Mouse (Mus musculus) erythroid progenitor cell, adult 5-6 weeks (primary cell): ENCODE measurements around the gene Nlgn1. TPM values are rescaled to one million over a fixed set of nuclear protein-coding genes. Genes with fewer than 3 reads are reported as not detected.

Experiments
- ATAC-seq: replicated peaks from 2 replicates; pipeline ENCODE4 v1.8.0; 2016; ENCODE audit warnings: moderate number of reproducible peaks, mild to moderate bottlenecking, moderate TSS enrichment, inconsistent platforms; ENCODE audit not compliant: poor library complexity, low FRiP score, severe bottlenecking
- total RNA-seq, 2 experiments: library from RNA; stranded (forward) in 1 of 2; stranded (reverse) in 1 of 2; fragments of 150-400 nt in 1 of 2; fragments of 186-747, 209-891 nt in 1 of 2; gene quantifications; 2 replicates each; pipeline versions ENCODE4 v1.2.3 to v1.2.4; 2015 to 2017; ENCODE audit warnings: low replicate concordance in 2 of 2

Nlgn1 gene
- total RNA-seq, 2 experiments from 2014 or later, result not detected

DNA sequence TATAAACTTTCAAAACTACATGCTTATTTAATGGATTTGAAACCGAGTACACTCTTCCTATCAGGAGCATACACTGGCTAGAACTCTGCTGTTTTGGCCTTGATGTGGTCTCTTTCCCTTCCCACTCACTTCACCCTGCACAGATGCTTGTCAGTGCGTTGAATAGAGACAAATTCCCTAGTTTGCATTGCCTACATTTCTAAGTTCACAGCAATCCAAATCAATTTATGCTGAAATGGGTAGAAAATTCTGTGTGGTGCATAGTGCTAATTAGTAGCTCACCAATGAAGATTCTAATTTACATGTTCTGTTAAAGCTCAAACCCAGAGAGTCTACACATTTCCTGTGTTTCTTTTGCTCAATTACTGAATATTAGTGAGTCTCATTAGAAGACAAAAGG is 447.5 kb downstream of the Nlgn1 start:
- no peak for ATAC-seq

DNA sequence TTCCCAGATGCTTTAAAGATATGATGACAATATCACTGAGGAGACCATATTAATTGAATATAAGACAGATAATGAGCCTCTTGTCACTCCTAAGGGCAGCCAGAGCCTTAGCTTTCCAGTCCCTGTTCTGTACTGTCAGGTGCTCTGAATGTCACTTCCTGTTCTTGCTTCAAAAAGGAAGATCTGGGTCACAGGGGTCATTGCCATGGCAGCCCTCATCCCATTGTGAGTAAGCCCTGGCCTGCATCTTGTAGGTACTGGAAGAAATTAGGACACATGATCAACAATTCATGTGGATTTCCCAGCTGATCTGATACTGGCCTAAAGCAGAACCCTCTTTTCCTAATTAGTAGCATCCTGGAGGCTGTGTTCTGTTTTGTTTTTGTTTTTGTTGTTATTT is 463.1 kb downstream of the Nlgn1 start:
- no peak for ATAC-seq

DNA sequence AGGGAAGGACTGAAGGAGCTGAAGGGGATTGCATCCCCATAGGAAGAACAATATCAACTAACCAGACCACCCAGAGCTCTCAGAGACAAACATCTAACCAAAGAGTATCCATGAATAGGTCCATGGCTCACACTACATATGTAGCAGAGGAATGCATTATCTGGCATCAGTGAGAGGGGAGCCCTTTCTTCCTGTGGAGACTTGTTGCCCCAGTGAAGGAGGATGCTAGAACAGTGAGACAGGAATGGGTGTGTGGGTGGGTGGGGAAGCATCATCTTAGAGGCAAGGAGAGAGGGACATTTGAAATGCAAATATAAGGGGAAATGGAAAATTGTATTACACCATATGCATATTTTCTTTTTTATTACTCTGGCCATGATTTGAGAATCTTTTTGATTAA is 473.9 kb downstream of the Nlgn1 start:
- no peak for ATAC-seq

DNA sequence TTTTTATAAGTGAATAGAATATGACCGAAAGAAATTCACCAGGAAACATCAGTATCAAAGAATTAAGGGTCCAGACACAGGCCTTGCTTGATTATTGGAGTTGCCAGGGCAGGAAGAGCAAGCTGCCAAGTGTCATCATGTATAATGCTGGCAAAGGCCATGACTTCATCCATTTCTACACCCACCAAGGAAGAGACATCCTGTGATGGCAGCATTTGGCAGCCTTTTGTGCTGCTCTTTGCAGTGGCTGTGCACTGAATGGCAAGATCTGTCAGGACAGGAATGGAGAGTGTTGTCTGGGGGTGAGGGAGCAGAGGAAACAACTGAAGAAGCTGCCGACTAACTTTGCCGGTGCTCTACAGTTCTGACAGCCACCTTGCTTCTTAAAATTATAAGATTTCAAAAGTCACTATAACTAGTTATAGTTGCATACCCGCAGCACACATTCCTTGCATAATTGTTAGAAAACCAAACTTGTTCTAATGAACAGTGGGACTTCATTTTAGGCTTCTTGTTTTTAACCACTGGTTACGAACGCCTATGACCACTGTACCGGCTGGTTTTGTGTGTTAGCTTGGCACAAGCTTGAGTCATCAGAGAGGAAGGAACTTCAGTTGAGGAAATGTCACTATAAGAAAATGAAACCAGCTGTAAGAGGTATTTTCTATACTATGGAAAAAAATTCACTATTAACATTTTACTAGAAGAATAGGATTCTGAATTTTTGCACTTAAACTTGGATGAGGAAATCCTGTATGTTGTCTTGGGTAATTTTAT is 487.4 kb downstream of the Nlgn1 start:
- no peak for ATAC-seq

DNA sequence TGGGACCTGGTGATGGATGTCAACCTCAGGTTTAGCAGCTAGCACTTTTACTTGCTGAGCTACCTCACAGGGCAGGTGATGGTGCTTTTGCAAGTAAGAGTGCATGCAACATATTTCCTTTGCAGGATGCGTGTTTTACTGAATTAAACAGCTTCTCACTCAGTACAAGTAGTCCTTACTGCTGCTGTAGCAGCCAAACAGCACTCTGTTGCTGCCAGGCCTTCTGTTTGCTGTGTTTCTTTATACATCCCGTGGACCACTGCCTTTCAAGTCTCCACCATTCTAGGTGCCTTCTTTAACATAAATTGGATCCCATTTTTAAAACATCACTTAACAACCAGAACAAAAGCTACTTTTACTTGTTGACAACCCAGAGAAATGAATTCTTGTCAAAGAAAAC is 502.0 kb downstream of the Nlgn1 start:
- ATAC-seq, result no peak

DNA sequence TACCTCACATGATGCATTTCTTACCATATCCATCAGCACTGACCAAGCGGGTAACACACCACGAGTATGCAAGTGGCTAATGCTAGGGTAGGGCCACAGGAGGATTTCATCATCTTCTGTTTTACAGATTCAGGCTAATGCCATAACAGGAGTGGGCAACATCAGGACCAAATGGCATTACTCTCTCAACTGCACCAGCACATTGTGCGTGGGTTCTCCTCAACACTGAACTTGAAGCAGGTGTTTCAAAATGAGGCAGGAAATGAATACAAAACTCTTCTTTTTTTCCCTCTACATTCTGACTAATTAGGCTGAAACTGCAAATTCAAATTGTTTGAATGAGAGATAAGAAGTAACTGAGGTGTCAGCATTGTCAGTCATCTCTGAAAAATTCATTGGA is 518.9 kb downstream of the Nlgn1 start:
- ATAC-seq, result no peak

DNA sequence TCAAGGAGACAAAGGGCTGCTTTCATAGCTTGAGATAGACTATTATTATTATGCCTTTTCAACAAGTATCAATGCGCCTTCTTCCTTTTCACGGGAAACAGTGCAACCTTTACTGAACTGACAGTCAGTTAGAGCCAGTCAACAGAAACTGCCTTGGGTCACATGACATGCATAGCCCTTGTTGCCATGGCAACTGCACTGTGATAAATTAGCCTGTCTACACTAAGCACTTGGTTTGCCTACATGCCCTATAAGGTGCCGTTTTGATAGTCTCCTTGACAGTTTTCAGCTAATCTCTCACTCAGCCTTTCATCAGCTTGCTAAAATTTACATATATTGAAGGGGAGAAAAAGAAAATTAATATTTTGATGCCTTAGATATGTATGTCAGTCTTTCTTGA is 524.7 kb downstream of the Nlgn1 start:
- ATAC-seq, result no peak

DNA sequence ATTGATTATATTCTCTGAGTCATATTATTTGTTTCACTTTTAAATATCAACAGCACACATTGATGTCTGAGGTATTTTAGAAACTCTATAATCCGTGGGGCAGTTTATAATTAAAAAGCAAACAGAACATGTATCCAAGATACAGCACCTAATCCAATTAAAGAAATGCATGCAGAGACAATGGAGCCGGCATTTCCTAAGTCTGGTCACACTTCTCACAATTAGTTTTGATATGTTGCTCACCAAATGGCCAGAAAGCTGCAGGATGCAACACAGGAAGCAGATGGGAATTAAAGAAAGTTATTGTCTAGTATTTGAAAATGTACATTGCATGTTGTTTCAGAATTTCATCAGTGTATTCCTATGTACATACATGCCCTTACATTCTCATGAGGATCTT is 550.6 kb downstream of the Nlgn1 start:
- no peak for ATAC-seq

DNA sequence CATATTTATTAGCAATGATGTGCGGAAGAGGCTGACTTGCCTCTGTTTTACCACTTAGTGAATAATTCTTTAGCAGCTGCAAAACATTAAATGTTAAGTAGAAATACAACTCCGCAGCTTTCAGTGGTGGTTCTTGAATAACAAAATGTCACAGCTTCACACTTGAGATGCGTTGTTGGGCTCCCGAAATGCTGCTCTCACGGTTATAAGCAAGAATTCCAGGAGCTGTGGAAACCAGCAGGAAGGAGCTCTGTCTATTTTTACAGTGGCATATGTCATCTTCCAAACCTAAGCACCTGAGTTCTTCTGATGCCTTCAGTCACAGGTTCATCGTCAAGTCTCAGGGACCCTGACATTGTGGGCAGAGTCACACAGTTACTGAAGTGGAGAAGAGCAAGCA is 556.8 kb downstream of the Nlgn1 start:
- ATAC-seq, result no peak

DNA sequence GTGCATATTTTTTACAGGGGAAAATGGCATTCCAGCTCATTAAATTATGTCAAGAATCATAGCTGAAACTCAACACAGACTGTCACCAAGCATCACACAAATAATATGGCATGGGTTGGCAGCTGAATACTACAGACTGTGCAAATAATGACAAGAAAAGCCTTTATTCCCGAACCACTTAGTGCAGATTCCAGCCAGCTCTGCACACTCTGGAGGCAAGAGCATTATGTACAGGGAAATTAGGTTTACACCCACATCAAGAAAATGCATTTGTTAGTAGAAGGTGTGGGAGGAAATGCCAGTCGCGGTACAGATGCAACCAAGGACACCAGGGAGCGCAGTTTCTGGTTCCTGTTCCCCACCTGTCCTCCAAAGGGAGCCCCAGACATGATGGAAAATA is 558.4 kb downstream of the Nlgn1 start:
- no peak for ATAC-seq

DNA sequence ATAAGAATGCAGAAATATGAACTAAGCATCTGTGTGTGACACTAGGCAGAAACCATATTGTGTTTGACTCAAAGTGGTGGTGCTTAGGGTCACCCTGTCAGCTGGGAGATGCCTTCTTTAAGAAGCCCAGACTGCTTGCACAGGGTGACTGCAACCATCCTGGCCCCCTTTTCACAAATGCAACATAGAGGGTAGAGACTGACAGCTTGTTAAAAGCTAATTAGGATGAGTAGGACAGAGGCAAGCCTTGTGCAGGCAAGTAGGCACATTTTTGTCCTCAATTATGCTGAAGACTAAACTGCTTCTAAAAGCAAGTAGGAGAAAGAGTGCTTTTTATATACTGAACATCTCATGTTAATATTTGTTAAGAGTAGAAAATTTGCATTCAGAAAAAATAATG is 558.8 kb downstream of the Nlgn1 start:
- no peak for ATAC-seq

DNA sequence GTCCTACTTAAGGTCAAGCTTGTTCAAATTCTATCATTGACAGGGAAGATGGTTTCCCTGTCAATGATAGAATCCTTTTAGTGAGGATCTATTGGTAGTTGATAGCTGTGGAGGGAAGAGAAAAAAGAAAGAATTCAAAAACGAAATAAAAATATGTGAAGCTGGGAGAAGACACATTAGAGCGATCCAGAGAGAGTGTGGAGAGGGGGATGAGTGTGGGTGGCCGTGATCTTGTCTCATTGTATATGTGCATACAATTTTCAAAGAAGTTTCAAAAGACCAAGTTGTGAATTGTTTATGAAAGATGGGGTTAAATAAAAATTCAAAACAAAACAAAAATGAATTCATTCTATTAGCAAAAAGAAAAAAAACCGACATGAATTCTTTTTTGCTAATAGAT is 568.6 kb downstream of the Nlgn1 start:
- no peak for ATAC-seq

DNA sequence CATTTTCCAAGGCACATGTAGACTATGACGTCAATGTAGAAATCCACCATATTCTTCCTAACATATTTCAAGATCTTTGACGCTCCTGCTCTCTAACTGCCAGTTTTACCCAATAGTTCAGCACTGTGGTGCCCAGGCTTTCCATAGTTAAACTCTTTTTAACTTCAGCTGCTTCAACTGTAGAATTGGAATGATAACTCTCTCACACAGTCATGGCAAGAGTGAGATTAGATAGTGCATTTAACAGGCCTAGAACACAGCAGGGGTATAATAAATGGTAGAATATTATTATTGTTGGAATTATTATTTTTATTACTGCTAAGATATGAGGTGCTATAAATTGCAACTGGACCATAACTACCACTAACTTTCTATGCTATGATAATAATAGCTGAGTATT is 574.4 kb downstream of the Nlgn1 start:
- ATAC-seq, result no peak

DNA sequence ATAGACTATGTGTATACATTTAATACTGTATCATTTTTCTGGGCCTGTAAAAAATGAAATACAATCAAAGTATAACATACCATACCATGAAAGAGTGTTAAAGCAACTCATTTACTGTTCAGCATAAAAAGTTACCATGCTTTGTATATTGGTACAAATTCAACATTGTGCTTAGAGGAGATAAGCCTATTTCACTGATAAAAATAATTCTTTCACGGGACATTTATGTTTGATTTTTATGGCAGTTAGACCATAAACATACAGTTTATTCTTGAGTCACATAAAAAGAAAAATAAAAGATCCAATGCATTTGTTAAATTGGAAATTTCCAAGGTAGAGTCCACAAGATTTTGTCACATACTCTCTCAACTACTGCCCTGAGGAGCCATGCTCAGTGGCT is 608.1 kb downstream of the Nlgn1 start:
- ATAC-seq, result no peak

DNA sequence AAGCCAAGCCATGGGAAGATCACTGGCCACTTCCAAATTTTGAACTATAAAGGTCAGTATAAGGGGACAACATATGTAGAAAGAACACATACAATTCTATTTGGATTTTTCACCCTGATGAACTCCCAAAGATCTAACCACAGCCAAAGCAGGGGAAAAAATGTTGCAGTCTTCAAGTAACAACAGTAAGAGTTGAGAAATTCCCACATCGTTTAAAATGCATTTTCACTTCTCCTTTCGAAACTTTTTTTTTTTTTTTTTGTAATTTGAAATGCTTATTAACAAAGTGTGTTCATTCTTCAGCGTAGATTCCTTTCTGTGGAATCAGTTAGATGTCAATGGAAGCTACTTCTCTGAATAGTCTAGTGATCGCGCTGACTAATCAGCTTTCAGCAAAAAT is 610.8 kb downstream of the Nlgn1 start:
- no peak for ATAC-seq

DNA sequence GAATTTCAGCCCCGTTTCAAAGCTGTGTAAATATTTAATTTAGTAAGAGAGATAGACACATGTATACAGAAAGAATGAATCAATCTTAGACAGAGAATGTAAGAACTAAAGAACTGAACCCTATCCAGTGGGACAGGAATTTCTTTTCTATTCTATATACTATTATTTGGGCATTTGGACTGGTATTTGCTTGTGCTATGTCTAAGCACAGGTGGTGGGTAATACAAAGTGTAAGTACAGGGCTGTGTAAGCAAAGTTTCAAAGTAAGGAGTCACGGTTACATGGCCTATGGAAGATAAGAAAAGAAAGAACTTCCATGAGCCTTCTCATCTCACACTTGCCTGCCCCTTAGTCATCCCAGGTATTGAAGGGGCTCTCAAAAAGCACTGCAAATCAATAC is 624.9 kb downstream of the Nlgn1 start:
- ATAC-seq, result no peak

DNA sequence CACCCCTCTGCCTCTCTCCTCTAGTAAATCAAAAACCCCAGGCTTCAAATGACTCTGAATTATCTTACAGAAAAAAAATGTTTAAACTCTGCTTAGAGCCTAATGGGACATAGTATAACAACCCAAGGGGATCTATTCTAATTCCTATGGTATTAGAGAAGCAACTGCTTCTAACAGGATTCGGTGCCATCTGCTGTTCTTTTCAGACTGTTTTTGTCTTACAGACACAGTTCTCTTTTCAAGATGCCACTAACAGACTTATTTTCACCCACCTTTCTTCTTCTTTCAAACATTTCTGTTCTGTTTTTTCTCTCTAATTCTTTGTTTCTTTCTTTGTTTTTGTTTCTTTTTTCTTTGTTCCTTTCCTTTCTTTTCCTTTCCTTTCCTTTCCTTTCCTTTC is 635.0 kb downstream of the Nlgn1 start:
- no peak for ATAC-seq

DNA sequence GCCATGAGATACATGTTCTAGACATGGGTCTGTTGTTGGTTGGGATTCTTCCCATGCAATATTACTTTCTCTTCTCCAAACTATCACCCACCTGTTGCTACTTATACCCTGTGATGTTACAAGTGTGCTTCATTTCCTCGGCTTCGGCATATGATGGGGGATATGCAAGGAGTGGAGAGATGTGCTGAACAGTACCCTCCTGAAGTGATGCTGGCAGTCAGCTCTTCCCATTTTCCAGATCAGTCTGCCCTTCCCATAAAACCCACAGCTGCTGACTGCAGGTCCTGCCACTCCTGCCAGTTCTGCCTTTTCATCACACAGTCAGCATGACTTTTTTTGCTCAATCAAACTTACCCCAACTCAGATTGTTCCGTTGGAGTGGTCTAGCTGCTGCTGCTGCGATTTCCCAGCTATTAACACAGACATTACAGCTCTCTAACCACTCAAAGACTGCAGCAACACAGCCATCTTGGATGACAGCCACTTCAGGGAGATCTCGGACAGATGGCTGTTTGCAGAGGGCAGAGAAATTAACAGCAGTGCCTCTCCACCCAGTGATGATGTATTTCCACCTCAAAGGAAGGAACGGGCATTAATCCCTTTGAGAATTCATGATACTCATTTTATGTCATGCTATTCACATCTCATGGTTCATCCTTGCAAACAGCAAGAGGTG is 643.3 kb downstream of the Nlgn1 start:
- ATAC-seq, result no peak

DNA sequence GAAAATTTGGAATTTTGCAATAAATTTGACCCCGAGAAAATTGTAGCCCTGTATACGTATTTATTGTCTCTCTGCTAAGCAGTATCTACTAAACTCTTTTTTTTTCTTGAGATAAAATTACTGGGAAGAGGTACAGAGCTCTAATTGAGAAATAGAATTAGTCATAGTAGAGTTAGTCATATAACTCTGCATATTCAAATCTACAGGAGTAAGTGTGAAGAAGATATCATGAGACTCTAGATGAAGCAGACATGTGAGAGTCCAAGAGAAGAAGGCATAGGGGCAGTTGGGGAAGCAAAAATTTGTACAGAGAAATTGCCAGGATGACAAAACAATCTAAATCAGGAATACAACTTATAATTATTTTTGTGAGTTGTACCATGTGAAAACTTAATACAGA is 648.6 kb downstream of the Nlgn1 start:
- ATAC-seq, result no peak

DNA sequence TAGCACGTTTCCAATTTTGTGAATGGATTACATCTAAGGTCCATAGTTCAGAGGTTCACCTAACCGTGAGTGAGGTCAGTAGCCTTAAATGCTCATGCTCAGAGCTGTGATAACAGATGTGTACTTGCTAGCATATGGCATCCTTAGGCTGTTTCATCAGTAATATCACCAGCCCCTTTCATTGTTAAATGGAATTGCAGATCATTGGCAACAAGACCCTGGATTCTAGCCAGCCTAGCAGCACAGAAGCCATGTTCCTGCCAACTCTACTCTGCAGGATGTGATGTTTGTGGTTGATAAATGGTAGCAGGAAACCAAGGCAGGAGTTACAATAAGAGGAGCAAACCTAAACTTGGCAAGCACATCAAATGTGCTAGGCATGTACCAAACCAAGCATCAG is 652.9 kb downstream of the Nlgn1 start:
- no peak for ATAC-seq

DNA sequence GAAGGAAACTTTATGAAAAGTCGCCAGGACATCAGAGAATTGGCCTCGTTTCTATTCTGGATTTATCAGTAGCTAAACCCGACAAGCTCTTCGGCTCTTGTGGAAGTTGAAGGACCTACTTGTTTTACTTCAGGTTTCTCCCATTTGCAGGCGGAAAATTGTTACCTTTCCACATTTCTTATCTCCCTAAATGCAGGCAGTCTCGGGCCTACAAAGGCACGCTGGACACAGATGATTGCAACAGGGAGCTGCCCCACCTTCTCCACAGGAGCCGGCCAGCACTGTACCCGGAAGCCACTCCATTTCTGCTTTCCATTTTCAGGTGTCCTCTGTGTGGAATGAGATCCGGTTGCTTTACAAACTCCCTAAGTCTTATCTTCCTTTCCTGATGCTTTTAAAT is 656.4 kb downstream of the Nlgn1 start:
- ATAC-seq, result no peak

DNA sequence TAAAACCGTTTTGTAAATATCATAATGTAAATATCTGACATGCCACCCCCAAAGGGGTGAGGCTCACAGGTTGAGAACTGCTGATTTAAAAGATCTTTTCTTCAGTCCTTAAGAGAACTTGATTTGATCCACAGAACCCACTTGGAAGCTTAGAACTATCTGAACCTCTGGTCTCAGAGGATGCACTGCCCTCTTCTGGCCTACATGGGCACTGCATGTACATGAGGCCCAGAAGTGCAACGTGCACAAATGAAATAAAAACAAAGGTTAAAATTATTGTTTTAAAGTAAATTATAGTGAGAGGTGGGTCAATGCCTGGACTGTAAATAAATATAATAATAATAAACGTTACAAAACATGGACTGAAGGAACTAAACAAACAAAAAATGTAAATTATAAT is 657.2 kb downstream of the Nlgn1 start:
- no peak for ATAC-seq
